Mouse (Mus musculus): Measurements from ENCODE around the gene Bcl3.

GRCm38 (mm10) chr7:19778645-19779044 is 43.9 kb downstream of the Bcl3 start:
- TF ChIP-seq TAL1 (conservative IDR thresholded peaks at IDR 0.05; ENCODE audit: low read depth, low read length) (no peak), CTCF (IDR thresholded peaks at IDR 0.05; ENCODE audit: low read depth, low read length) (no peak), GATA2 (IDR thresholded peaks at IDR 0.05; ENCODE audit: borderline replicate concordance, low read depth, low read length) (no peak), GATA1 (IDR thresholded peaks at IDR 0.05; ENCODE audit: borderline replicate concordance, low read length) (no peak)
